Mouse (Mus musculus) midbrain, embryonic 12.5 days (tissue): ENCODE results near the gene Homer2. TPM values are rescaled to one million over a fixed set of nuclear protein-coding genes. Genes with fewer than 3 reads are reported as not detected.

Experiments used
- ATAC-seq: fragments of 200-750 bp; cut with Nextera tagmentation; 2 replicates; pipeline ENCODE4 v1.8.0; 2017; ENCODE audit warnings: low read depth, moderate TSS enrichment, moderate library complexity; ENCODE audit not compliant: low FRiP score
- H3K27ac ChIP-seq: fragments of 300-500 bp; sonication (generic); replicated peaks from 2 replicates; pipeline ENCODE4 v1.5.1; 2016; ENCODE audit warnings: mild to moderate bottlenecking
- H3K27me3 ChIP-seq: fragments of 300-500 bp; sonication (generic); 2 replicates; pipeline ENCODE4 v1.6.1; 2016; ENCODE audit warnings: mild to moderate bottlenecking
- H3K36me3 ChIP-seq: fragments of 300-500 bp; sonication (generic); 2 replicates; pipeline ENCODE4 v1.6.1; 2016
- H3K4me1 ChIP-seq: fragments of 300-500 bp; sonication (generic); 2 replicates; pipeline ENCODE4 v1.6.1; 2016
- H3K4me2 ChIP-seq: fragments of 300-500 bp; sonication (generic); replicated peaks from 2 replicates; pipeline ENCODE4 v1.6.1; 2016; ENCODE audit warnings: mild to moderate bottlenecking, moderate library complexity
- H3K4me3 ChIP-seq: fragments of 300-500 bp; sonication (generic); 2 replicates; pipeline ENCODE4 v1.5.1; 2016; ENCODE audit warnings: mild to moderate bottlenecking
- H3K9ac ChIP-seq: fragments of 300-500 bp; sonication (generic); replicated peaks from 2 replicates; pipeline ENCODE4 v1.6.1; 2016; ENCODE audit warnings: mild to moderate bottlenecking, moderate library complexity
- H3K9me3 ChIP-seq: fragments of 300-500 bp; sonication (generic); 2 replicates; pipeline ENCODE4 v1.6.1; 2016; ENCODE audit warnings: mild to moderate bottlenecking
- WGBS: fragments of 180-500 bp; shearing (Covaris S2); methylation state at CpG from one replicate; pipeline ENCODE4 v1.1.7; 2016; 5-methylcytosine and 5-hydroxymethylcytosine counted together
- polyA plus RNA-seq: library from polyadenylated mRNA; unstranded; fragments of >200 nt; fragmentation: Nextera tagmentation; extraction: Ambion mirVana; gene quantifications from 2 replicates; pipeline ENCODE4 v1.2.1, GENCODE M21; 2016

Gene Homer2
- polyA plus RNA-seq, result 20.7 and 22.7 TPM in 2 replicates

DNA sequence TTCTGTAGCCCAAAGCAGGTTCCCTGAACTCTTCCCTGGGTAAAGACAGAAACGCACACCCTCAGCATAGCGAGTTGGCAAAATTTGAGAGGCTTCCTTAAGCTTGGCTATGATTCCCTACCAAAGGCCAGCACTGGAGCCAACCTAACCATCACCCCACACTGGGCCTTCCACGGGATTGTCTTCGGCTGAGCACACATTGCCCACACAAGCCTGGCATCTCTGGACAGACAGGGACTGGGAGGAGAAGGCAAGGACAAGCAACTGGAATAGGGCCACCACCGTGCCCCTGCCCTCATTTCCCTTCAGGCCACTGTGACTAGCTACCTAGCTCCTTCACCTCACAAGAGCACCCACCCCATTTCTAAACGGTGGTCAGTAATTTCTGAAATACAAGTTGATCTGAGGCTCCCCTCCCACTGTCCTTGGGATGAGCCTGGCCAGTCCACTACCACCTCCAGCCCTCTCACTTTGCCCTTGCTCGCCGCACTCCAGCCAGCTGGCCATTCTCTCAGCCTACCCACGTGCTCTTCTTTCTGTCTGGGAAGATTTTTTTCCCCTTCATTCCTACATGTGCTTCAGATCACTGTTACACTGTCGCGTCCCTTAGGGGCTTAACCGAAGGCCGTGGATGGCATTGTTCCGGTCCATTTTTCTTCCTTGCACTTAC is at the start of gene Homer2:
Homer2 (minus strand) TSS at position 57 of the 670 bp plus-strand sequence.
- H3K9ac ChIP-seq, result peak within 1 kb of the TSS; percentile 77
- 79% methylated on average over 14 of the region's 14 CpGs for WGBS
- 0 out of 2 replicates have a peak within 1 kb of the TSS, but pooled peaks have one; percentile 52 for H3K27ac ChIP-seq
- no peaks in the 10 kb centered on the region for H3K36me3 ChIP-seq
- H3K4me1 ChIP-seq, result peaks cover 13% of the 10 kb centered on the region
- peaks cover 31% of the 10 kb centered on the region for H3K27me3 ChIP-seq
- 0 out of 2 replicates have a peak, but pooled peaks cover 3% of the 10 kb centered on the region for H3K9me3 ChIP-seq
- no peak for ATAC-seq
- H3K4me3 ChIP-seq, result peak within 1 kb of the TSS; percentile 67
- H3K4me2 ChIP-seq, result peak within 1 kb of the TSS; percentile 92

- H3K27ac ChIP-seq, result no peak overlapping the region
- no peaks in the 10 kb centered on the region for H3K4me1 ChIP-seq
- 82% methylated on average over 3 of the region's 3 CpGs for WGBS
- H3K27me3 ChIP-seq, result no peaks in the 10 kb centered on the region
- no peaks in the 10 kb centered on the region for H3K36me3 ChIP-seq
- no peak for ATAC-seq
- no peak overlapping the region for H3K4me3 ChIP-seq
- H3K4me2 ChIP-seq, result no peak overlapping the region
- no peaks in the 10 kb centered on the region for H3K9me3 ChIP-seq
- H3K9ac ChIP-seq, result no peak overlapping the region
Observed at GRCm38 (mm10) chr7:81747956-81748355, 40.6 kb upstream of the Homer2 start.

- H3K9ac ChIP-seq, result no peak overlapping the region
- H3K9me3 ChIP-seq, result no peaks in the 10 kb centered on the region
- no peaks in the 10 kb centered on the region for H3K36me3 ChIP-seq
- H3K27ac ChIP-seq, result no peak overlapping the region
- no peak for ATAC-seq
- WGBS, result 76% methylated on average over 4 of the region's 4 CpGs
- no peaks in the 10 kb centered on the region for H3K27me3 ChIP-seq
- H3K4me2 ChIP-seq, result no peak overlapping the region
- no peaks in the 10 kb centered on the region for H3K4me1 ChIP-seq
- H3K4me3 ChIP-seq, result no peak overlapping the region
Observed at GRCm38 (mm10) chr7:81744145-81744544, 36.8 kb upstream of the Homer2 start.

DNA sequence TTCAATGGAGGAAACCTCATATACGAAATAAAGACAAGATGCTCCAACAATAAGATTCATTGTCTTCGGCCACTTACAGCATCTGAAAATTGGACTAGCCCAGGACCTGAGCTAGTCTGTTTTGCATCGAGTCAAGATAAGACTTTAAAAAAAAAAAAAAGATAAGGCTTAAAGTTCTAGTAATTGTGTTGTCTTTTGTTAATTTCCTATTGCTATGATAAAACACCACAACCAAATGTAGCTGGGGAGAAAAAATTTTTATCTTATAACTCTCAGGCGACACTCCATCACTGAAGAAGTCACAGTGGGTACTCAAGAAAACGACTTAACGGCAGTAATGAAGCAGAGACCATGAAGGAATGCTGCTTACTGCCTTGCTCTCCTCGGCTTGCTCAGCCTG is 32.7 kb upstream of the Homer2 start:
- WGBS, result 92% methylated on average over 7 of the region's 7 CpGs
- Histone ChIP-seq H3K27ac (no peak overlapping the region), H3K9ac (no peak overlapping the region), H3K36me3 (no peaks in the 10 kb centered on the region), H3K4me3 (no peak overlapping the region), H3K27me3 (no peaks in the 10 kb centered on the region), H3K4me1 (no peaks in the 10 kb centered on the region), H3K9me3 (no peaks in the 10 kb centered on the region), H3K4me2 (no peak overlapping the region)
- no peak for ATAC-seq

GRCm38 (mm10) chr7:81738720-81739385 is 31.5 kb upstream of the Homer2 start:
- Histone ChIP-seq H3K4me3 (no peak overlapping the region), H3K4me2 (no peak overlapping the region), H3K9me3 (no peaks in the 10 kb centered on the region), H3K9ac (no peak overlapping the region), H3K36me3 (no peaks in the 10 kb centered on the region), H3K27me3 (no peaks in the 10 kb centered on the region), H3K27ac (no peak overlapping the region), H3K4me1 (no peaks in the 10 kb centered on the region)
- ATAC-seq, result no peak
- WGBS, result 87% methylated on average over 8 of the region's 8 CpGs

- ATAC-seq, result no peak
- Histone ChIP-seq H3K9ac (no peak overlapping the region), H3K4me1 (no peaks in the 10 kb centered on the region), H3K4me3 (no peak overlapping the region), H3K27ac (no peak overlapping the region), H3K4me2 (no peak overlapping the region), H3K27me3 (no peaks in the 10 kb centered on the region), H3K9me3 (no peaks in the 10 kb centered on the region), H3K36me3 (no peaks in the 10 kb centered on the region)
- 68% methylated on average over 9 of the region's 9 CpGs for WGBS
Observed at GRCm38 (mm10) chr7:81735300-81736048, 28.1 kb upstream of the Homer2 start.

GRCm38 (mm10) chr7:81732183-81733089 is 25.1 kb upstream of the Homer2 start:
- Histone ChIP-seq H3K9me3 (no peaks in the 10 kb centered on the region), H3K36me3 (no peaks in the 10 kb centered on the region), H3K4me3 (no peak overlapping the region), H3K4me2 (no peak overlapping the region), H3K27me3 (no peaks in the 10 kb centered on the region), H3K4me1 (no peaks in the 10 kb centered on the region), H3K27ac (no peak overlapping the region), H3K9ac (no peak overlapping the region)
- WGBS, result 90% methylated on average over 12 of the region's 12 CpGs
- no peak for ATAC-seq

DNA sequence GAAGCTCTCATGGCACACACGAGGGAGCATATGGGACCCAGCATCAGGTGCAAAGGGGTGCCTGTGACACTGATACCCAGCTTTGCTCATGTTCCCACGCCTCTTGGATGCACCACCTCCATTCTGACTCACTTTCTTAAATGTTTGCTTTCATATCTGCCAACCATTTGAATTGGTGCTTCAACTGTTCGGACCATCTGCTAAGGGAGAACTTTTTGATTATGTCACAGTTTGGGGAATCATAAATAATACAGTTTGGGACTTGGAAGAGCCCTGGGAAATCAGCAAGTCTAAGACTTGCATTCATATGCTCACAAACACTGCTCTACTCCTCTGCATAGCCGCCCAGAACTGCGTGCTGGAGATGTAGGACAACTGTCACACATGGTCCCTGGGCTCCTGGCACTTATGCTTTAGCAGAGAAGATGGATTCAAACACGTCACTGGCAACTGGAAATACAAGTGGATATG is 23.9 kb upstream of the Homer2 start:
- no peak for ATAC-seq
- no peaks in the 10 kb centered on the region for H3K9me3 ChIP-seq

DNA sequence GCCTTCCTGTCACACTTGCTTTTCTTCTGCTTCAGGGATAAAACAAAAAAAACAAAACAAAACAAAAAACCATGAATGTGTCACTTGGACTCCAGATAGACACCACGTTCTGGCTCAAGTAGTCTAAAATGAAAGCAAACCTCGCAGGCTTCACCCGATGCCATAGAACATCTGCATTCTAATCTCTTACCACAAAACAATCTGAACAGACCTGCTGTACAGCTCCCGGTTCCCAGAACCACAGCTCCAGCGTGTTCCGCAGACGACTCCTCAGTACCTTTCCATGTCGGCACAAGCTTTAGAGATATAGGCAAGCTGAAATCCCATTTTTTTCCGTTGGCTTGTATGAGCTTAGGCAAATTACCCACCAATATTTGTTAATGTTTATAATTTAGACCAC is 22.5 kb upstream of the Homer2 start:
- Histone ChIP-seq H3K9me3 (no peaks in the 10 kb centered on the region), H3K4me2 (no peak overlapping the region), H3K36me3 (no peaks in the 10 kb centered on the region), H3K9ac (no peak overlapping the region), H3K27ac (no peak overlapping the region), H3K4me3 (no peak overlapping the region), H3K4me1 (no peaks in the 10 kb centered on the region), H3K27me3 (no peaks in the 10 kb centered on the region)
- 95% methylated on average over 9 of the region's 9 CpGs for WGBS
- no peak for ATAC-seq

More for the DNA sequence above, 23.9 kb upstream of the Homer2 start:
- no peak overlapping the region for H3K4me3 ChIP-seq
- 83% methylated on average over 6 of the region's 6 CpGs for WGBS
- H3K36me3 ChIP-seq, result no peaks in the 10 kb centered on the region
- no peak overlapping the region for H3K27ac ChIP-seq
- no peak overlapping the region for H3K9ac ChIP-seq
- H3K4me1 ChIP-seq, result no peaks in the 10 kb centered on the region
- H3K4me2 ChIP-seq, result no peak overlapping the region
- no peaks in the 10 kb centered on the region for H3K27me3 ChIP-seq

DNA sequence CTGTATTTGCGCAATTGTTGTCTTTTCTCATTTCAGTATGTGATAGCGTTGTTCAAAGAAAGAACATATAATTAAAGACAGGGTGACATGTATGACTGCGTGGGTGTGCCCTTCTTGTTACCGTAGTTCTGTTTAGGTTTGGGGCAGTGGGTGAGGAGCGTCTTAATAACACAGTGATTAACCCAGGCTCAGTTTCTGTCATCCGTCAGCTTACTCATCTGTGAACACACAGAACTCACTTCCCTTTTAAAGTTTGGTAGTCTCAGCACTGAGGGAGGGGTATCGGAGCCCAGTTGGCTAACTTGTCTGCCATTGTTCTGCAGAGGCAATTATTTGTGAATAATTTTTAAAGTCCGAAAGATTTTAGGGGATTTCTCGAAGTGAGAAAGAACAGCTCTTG is 20.4 kb upstream of the Homer2 start:
- H3K9ac ChIP-seq, result no peak overlapping the region

DNA sequence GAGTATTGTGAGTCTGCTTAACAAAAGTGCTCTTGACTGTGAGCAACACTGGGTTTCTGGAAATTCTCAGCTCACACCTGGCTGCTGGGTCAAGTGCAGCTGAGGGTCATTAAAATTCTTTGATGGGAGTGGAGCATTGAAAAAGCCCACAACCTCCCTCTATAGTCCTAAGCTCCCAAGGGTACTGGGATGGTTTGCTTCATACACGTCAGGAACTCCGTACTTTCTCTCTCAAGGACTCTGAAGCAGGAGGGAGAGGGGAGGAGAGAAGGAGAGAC is 19.3 kb upstream of the Homer2 start:
- 66% methylated on average over 2 of the region's 2 CpGs for WGBS
- Histone ChIP-seq H3K4me2 (no peak overlapping the region), H3K9ac (no peak overlapping the region), H3K27ac (no peak overlapping the region), H3K4me3 (no peak overlapping the region), H3K27me3 (no peaks in the 10 kb centered on the region), H3K4me1 (no peaks in the 10 kb centered on the region), H3K36me3 (no peaks in the 10 kb centered on the region), H3K9me3 (no peaks in the 10 kb centered on the region)
- no peak for ATAC-seq

More for the DNA sequence above, 20.4 kb upstream of the Homer2 start:
- Histone ChIP-seq H3K36me3 (no peaks in the 10 kb centered on the region), H3K27me3 (no peaks in the 10 kb centered on the region), H3K4me2 (no peak overlapping the region), H3K4me1 (no peaks in the 10 kb centered on the region), H3K4me3 (no peak overlapping the region), H3K9me3 (no peaks in the 10 kb centered on the region), H3K27ac (no peak overlapping the region)
- WGBS, result 86% methylated on average over 9 of the region's 9 CpGs
- ATAC-seq, result no peak
